ENCODE assay signal across 19 mouse cellular contexts in the genomic region with DNA sequence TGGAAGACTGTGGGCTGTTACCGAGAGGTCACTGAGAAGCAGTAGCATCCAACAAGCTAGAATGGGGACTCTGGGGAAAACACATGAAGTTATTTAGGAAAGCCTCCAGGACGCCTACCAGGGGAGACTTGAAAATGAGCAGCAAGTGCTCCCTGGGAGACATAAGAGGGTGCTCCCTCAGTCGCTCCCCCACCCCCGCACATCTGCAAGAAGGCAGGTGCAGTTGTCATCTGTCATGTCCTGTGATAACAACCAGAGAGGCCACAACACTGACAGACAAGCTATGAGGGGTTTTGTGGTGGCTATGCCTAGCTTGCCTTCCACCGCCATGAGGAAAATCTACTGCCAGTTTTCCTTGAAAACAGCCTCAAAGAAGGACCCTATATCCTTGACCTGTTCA.
"Had no signal": no experiment of that assay in that cellular context is flagged by ENCODE, and none has a peak within 500 bp of the region (broad histone marks: within the 10 kb centered on the region; RNA-seq: fewer than 3 reads in every experiment).

No protein-coding gene starts in this region.

- DNase-seq: kidney, adult 8-10 months; kidney, postnatal 10 days; kidney, postnatal 4 days; left cerebral cortex, postnatal 4 days; lung, adult 2 months; lung, postnatal 14 days; lung, postnatal 4 days; thymus, adult 18-20 months; thymus, postnatal 36 days had no signal

- H3K36me3 ChIP-seq: kidney, embryonic 15.5 days; limb, embryonic 12.5 days; limb, embryonic 15.5 days; midbrain, embryonic 13.5 days; neural tube, embryonic 13.5 days had no signal

- ATAC-seq: liver, embryonic 12.5 days; midbrain, embryonic 16.5 days had no signal

- H3K27me3 ChIP-seq: kidney, embryonic 15.5 days; limb, embryonic 12.5 days; limb, embryonic 15.5 days; liver, embryonic 12.5 days; midbrain, embryonic 13.5 days; neural tube, embryonic 13.5 days had no signal

- H3K9ac ChIP-seq: kidney, embryonic 15.5 days; limb, embryonic 12.5 days; limb, embryonic 15.5 days; liver, embryonic 12.5 days; midbrain, embryonic 13.5 days; neural tube, embryonic 13.5 days had no signal

- H3K27ac ChIP-seq: kidney, embryonic 15.5 days; left cerebral cortex, adult 2 months; limb, embryonic 12.5 days; limb, embryonic 15.5 days; liver, embryonic 12.5 days; midbrain, embryonic 10.5 days; midbrain, embryonic 13.5 days; neural tube, embryonic 13.5 days had no signal

- H3K4me2 ChIP-seq: kidney, embryonic 15.5 days; limb, embryonic 12.5 days; limb, embryonic 15.5 days; liver, embryonic 12.5 days; midbrain, embryonic 13.5 days; neural tube, embryonic 13.5 days had no signal

- H3K9me3 ChIP-seq: kidney, embryonic 15.5 days; limb, embryonic 15.5 days; liver, embryonic 12.5 days; neural tube, embryonic 13.5 days had no signal

- H3K4me3 ChIP-seq: kidney, embryonic 15.5 days; left cerebral cortex, adult 2 months; limb, embryonic 12.5 days; limb, embryonic 15.5 days; liver, embryonic 12.5 days; midbrain, embryonic 10.5 days; midbrain, embryonic 13.5 days; myocyte; neural tube, embryonic 13.5 days had no signal
